Mouse (Mus musculus) kidney, embryonic 14.5 days (tissue): Measurements from ENCODE around the gene Yap1. TPM values are rescaled to one million over a fixed set of nuclear protein-coding genes. Genes with fewer than 3 reads are reported as not detected.
A peak's percentile ranks its signal among the peaks of the same experiment; 100 is the strongest.

Experiments used
- ATAC-seq: fragments of 200-750 bp; cut with Nextera tagmentation; 2 replicates; pipeline ENCODE4 v1.8.0; 2017; ENCODE audit warnings: moderate number of reproducible peaks, mild to moderate bottlenecking, moderate TSS enrichment, moderate library complexity; ENCODE audit not compliant: low FRiP score, low TSS enrichment
- H3K27ac ChIP-seq: fragments of 300-500 bp; sonication (generic); 2 replicates; pipeline ENCODE4 v1.5.1; 2014; ENCODE audit warnings: low read depth, mild to moderate bottlenecking, low read length, moderate library complexity, mixed read lengths
- H3K27me3 ChIP-seq: fragments of 300-500 bp; sonication (generic); 2 replicates; pipeline ENCODE4 v1.6.1; 2014; ENCODE audit warnings: mild to moderate bottlenecking, low read length; ENCODE audit not compliant: control insufficient read depth, insufficient read depth
- H3K36me3 ChIP-seq: fragments of 300-500 bp; sonication (generic); 2 replicates; pipeline ENCODE4 v1.6.1; 2014; ENCODE audit warnings: low read length, mixed read lengths; ENCODE audit not compliant: control insufficient read depth, insufficient read depth
- H3K4me1 ChIP-seq: fragments of 300-500 bp; sonication (generic); 2 replicates; pipeline ENCODE4 v1.6.1; 2014; ENCODE audit warnings: low read length, mixed read lengths; ENCODE audit not compliant: control insufficient read depth, insufficient read depth
- H3K4me2 ChIP-seq: fragments of 300-500 bp; sonication (generic); replicated peaks from 2 replicates; pipeline ENCODE4 v1.6.1; 2014; ENCODE audit warnings: low read depth, mild to moderate bottlenecking, low read length
- H3K4me3 ChIP-seq: fragments of 300-500 bp; sonication (generic); 2 replicates; pipeline ENCODE4 v1.5.1; 2014; ENCODE audit warnings: mild to moderate bottlenecking, low read length
- H3K9ac ChIP-seq: fragments of 300-500 bp; sonication (generic); 2 replicates; pipeline ENCODE4 v1.6.1; 2014; ENCODE audit warnings: low read depth, mild to moderate bottlenecking, low read length, moderate library complexity
- H3K9me3 ChIP-seq: fragments of 300-500 bp; sonication (generic); 2 replicates; pipeline ENCODE4 v1.6.1; 2016; ENCODE audit warnings: low read length; ENCODE audit not compliant: control insufficient read depth
- WGBS: fragments of 180-500 bp; shearing (Covaris S2); extraction: QIAGEN DNeasy Blood & Tissue Kit; methylation state at CpG from one replicate; pipeline ENCODE4 v1.1.7; 2014; 5-methylcytosine and 5-hydroxymethylcytosine counted together
- polyA plus RNA-seq: library from polyadenylated mRNA; unstranded; fragments of >200 nt; fragmentation: Nextera tagmentation; extraction: Ambion mirVana; gene quantifications from 2 replicates; pipeline ENCODE4 v1.2.1, GENCODE M21; 2014

Gene Yap1
- polyA plus RNA-seq, 1 experiment from 2014 or later = 36.7 TPM

DNA sequence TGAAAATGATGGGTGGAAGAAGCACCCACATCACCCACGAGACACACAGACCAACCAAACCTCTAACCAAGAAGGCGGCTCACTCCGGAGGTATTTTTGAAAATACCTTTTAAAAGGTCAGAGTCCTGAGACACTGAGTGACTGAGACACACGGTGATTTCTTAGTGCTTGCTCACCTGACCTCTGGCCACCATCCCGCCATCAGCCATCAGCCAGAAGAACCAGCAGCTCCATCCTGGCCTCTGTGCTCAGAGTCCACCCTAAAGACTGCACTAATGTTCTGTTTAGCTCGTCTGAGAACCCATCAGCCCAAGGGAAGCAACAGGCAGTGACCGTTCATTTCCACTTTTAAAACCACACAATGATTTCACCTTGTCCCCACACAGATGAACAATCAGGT, 41.5 kb downstream of the Yap1 start:
- Histone ChIP-seq H3K36me3 (peaks cover 36% of the 10 kb centered on the region; the same call in 1 of the 2 replicates), H3K27ac (no peak overlapping the region), H3K4me1 (peaks cover 8% of the 10 kb centered on the region; the same call in 1 of the 2 replicates), H3K4me2 (no peak overlapping the region), H3K4me3 (no peak overlapping the region), H3K9me3 (no peaks in the 10 kb centered on the region), H3K9ac (no peak overlapping the region), H3K27me3 (no peaks in the 10 kb centered on the region)
- ATAC-seq = no peak
- 75% methylated on average over 7 of the region's 7 CpGs for WGBS

GRCm38 (mm10) chr9:7961366-7962160, 42.8 kb downstream of the Yap1 start:
- H3K4me1 ChIP-seq = peaks cover 8% of the 10 kb centered on the region; the same call in 1 of the 2 replicates
- no peak for ATAC-seq
- 30% methylated on average over 21 of the region's 21 CpGs for WGBS
- peak overlapping the region; percentile 20; the same call in 1 of the 2 replicates for H3K27ac ChIP-seq
- H3K4me2 ChIP-seq = no peak overlapping the region
- no peak overlapping the region for H3K9ac ChIP-seq
- H3K27me3 ChIP-seq = no peaks in the 10 kb centered on the region
- H3K4me3 ChIP-seq = no peak overlapping the region
- no peaks in the 10 kb centered on the region for H3K9me3 ChIP-seq
- H3K36me3 ChIP-seq = peaks cover 34% of the 10 kb centered on the region

- 63% methylated on average over 9 of the region's 9 CpGs for WGBS
- Histone ChIP-seq H3K4me3 (no peak overlapping the region), H3K27me3 (no peaks in the 10 kb centered on the region), H3K9ac (no peak overlapping the region), H3K9me3 (no peaks in the 10 kb centered on the region), H3K4me2 (no peak overlapping the region), H3K4me1 (peaks cover 8% of the 10 kb centered on the region; the same call in 1 of the 2 replicates), H3K27ac (peak overlapping the region; percentile 55; the same call in 1 of the 2 replicates), H3K36me3 (peaks cover 31% of the 10 kb centered on the region)
- ATAC-seq = peak; percentile 77
Observed at GRCm38 (mm10) chr9:7960382-7960781, 44.0 kb downstream of the Yap1 start.

DNA sequence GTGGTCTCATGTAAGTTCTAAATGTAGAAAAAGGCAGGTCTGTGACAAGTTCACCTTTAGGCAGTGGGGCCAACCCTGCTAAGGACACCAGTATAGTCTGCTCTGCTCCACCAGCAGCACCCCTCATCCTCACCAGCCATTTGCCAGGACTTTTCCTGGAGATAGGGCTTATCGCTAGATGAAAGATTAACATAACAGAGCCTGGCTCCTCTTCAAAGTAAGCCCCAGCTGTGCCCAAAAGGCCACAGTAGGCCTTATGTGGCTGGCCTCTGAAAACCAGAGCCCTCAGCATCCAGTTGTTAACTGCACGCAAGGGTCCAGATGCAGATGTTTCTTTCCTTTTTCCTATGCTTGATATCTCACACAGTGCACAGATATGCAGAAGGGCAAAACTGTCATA, 45.1 kb downstream of the Yap1 start:
- no peak overlapping the region for H3K9ac ChIP-seq
- H3K9me3 ChIP-seq = no peaks in the 10 kb centered on the region
- no peak overlapping the region for H3K4me2 ChIP-seq
- no peak overlapping the region for H3K4me3 ChIP-seq
- no peak for ATAC-seq
- no peak overlapping the region for H3K27ac ChIP-seq
- peaks cover 8% of the 10 kb centered on the region; the same call in 1 of the 2 replicates for H3K4me1 ChIP-seq
- WGBS = 92% methylated on average over 2 of the region's 2 CpGs
- no peaks in the 10 kb centered on the region for H3K27me3 ChIP-seq
- H3K36me3 ChIP-seq = peaks cover 39% of the 10 kb centered on the region

DNA sequence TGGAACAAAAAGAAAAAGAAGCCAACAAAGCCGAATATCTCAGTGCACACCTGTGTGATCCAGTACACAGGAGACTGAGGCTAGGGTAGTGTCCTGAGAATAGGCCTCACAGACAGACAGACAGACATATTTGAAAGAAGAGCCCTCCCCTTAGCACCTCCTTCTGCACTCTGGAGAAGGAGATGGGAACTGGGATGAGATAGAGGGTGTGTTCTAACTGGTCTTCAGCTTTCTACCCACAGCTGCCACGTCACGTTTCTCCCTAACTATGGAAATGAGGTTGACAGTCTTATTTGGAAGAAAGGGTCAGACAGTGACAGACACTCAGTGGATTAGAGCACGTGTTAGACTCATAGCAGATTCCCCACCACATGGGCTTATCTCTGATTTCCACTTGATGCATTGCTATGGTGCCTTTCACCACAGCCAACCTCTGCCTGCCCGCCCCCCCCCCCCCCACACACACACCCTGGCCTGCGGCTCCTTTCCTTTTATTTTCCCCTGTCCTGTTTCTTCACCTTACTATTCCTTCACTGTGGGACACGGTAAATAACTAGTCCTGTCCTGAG, 46.3 kb downstream of the Yap1 start:
- Histone ChIP-seq H3K27ac (no peak overlapping the region), H3K9me3 (no peaks in the 10 kb centered on the region), H3K27me3 (no peaks in the 10 kb centered on the region), H3K4me2 (no peak overlapping the region), H3K4me1 (peaks cover 8% of the 10 kb centered on the region; the same call in 1 of the 2 replicates), H3K9ac (no peak overlapping the region), H3K4me3 (no peak overlapping the region), H3K36me3 (peaks cover 38% of the 10 kb centered on the region)
- no peak for ATAC-seq
- 72% methylated on average over 7 of the region's 7 CpGs for WGBS

- peaks cover 8% of the 10 kb centered on the region; the same call in 1 of the 2 replicates for H3K4me1 ChIP-seq
- H3K9me3 ChIP-seq = no peaks in the 10 kb centered on the region
- no peak overlapping the region for H3K4me3 ChIP-seq
- no peak overlapping the region for H3K27ac ChIP-seq
- peaks cover 43% of the 10 kb centered on the region for H3K36me3 ChIP-seq
- H3K27me3 ChIP-seq = no peaks in the 10 kb centered on the region
- H3K4me2 ChIP-seq = no peak overlapping the region
- no peak overlapping the region for H3K9ac ChIP-seq
- 82% methylated on average over 2 of the region's 2 CpGs for WGBS
- no peak for ATAC-seq
Observed at GRCm38 (mm10) chr9:7957407-7957806, 47.0 kb downstream of the Yap1 start.

DNA sequence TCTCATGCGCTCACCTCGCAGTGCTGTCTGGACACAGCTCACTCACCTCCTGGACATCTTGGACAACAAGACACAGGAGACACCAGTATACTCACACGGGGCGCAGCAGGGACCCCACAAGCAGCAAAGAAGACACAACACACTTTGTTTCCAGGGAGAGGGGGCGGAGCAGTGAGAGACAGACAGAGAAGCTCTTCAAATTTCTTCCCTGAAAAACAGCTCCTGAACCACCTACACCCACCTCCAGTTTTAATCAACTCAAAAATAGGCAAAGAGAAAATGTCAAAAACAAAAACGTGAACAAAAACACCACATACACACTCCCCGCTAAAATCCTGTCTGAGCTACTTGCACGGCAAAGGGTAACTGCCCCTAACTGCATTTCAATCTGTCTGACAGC, 48.0 kb downstream of the Yap1 start:
- ATAC-seq = no peak
- H3K4me3 ChIP-seq = no peak overlapping the region
- H3K9me3 ChIP-seq = no peaks in the 10 kb centered on the region
- WGBS = 82% methylated on average over 8 of the region's 8 CpGs
- no peak overlapping the region for H3K9ac ChIP-seq
- no peak overlapping the region for H3K27ac ChIP-seq
- H3K36me3 ChIP-seq = peaks cover 43% of the 10 kb centered on the region
- no peak overlapping the region for H3K4me2 ChIP-seq
- no peaks in the 10 kb centered on the region for H3K27me3 ChIP-seq
- H3K4me1 ChIP-seq = peaks cover 4% of the 10 kb centered on the region; the same call in 1 of the 2 replicates

DNA sequence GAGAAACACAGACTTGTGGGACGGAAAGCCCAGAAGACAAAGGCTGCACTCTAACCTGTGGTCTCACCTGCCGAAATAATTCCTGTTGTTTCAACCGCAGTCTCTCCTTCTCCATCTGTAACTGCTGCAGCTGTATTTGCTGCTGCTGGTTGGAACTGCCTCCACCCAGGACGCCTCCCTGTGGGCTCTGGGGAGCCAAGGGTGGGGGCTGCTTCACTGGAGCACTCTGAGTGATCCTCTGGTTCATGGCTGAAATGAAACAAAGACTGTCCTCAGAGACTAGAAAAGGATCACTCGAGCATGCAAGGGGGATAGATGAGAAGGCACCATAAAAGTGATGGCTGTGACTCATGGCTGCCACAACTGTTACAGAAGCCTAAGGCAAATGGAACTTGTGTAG, 51.5 kb downstream of the Yap1 start:
- no peak overlapping the region for H3K27ac ChIP-seq
- H3K4me2 ChIP-seq = no peak overlapping the region
- no peak overlapping the region for H3K4me3 ChIP-seq
- H3K9me3 ChIP-seq = no peaks in the 10 kb centered on the region
- peaks cover 69% of the 10 kb centered on the region for H3K36me3 ChIP-seq
- H3K27me3 ChIP-seq = no peaks in the 10 kb centered on the region
- no peaks in the 10 kb centered on the region for H3K4me1 ChIP-seq
- ATAC-seq = peak; percentile 88
- WGBS = 67% methylated on average over 5 of the region's 5 CpGs
- H3K9ac ChIP-seq = no peak overlapping the region

GRCm38 (mm10) chr9:7950211-7950644, 54.2 kb downstream of the Yap1 start:
- no peak overlapping the region for H3K9ac ChIP-seq
- H3K36me3 ChIP-seq = peaks cover 82% of the 10 kb centered on the region
- no peaks in the 10 kb centered on the region for H3K4me1 ChIP-seq
- 91% methylated on average over 7 of the region's 7 CpGs for WGBS
- no peaks in the 10 kb centered on the region for H3K27me3 ChIP-seq
- no peak for ATAC-seq
- H3K4me3 ChIP-seq = no peak overlapping the region
- no peak overlapping the region for H3K27ac ChIP-seq
- H3K9me3 ChIP-seq = no peaks in the 10 kb centered on the region
- H3K4me2 ChIP-seq = no peak overlapping the region
